Mouse (Mus musculus) megakaryocyte, embryonic 14.5 days (primary cell): ENCODE data around the gene Nicn1.

Experiments used
- FLI1 ChIP-seq: IDR thresholded peaks from 2 replicates; pipeline ENCODE4 v1.6.1; 2012; ENCODE audit warnings: low read length, inconsistent platforms, mixed read lengths
- GATA1 ChIP-seq: IDR thresholded peaks from 3 replicates; pipeline ENCODE4 v1.6.1; 2012; ENCODE audit warnings: mixed read lengths, low read length, inconsistent platforms, borderline replicate concordance

- TF ChIP-seq GATA1 (no peak), FLI1 (no peak)
Measured at GRCm38 (mm10) chr9:108262494-108263049, 27.7 kb upstream of the Nicn1 start.
